Mouse (Mus musculus) liver, embryonic 15.5 days (tissue): ENCODE data around the gene Cyp39a1. TPM values are rescaled to one million over a fixed set of nuclear protein-coding genes. Genes with fewer than 3 reads are reported as not detected.

ENCODE experiments used
- ATAC-seq: fragments of 200-750 bp; cut with Nextera tagmentation; 2 replicates; pipeline ENCODE4 v1.8.0; 2017; ENCODE audit warnings: moderate number of reproducible peaks, mild to moderate bottlenecking, moderate library complexity; ENCODE audit not compliant: insufficient read depth
- H3K27ac ChIP-seq: fragments of 300-500 bp; sonication (generic); replicated peaks from 2 replicates; pipeline ENCODE4 v1.5.1; 2015; ENCODE audit warnings: mild to moderate bottlenecking, inconsistent platforms
- H3K27me3 ChIP-seq: fragments of 300-500 bp; sonication (generic); 2 replicates; pipeline ENCODE4 v1.6.1; 2015; ENCODE audit warnings: mild to moderate bottlenecking, inconsistent platforms
- H3K36me3 ChIP-seq: fragments of 300-500 bp; sonication (generic); replicated peaks from 2 replicates; pipeline ENCODE4 v1.6.1; 2015; ENCODE audit warnings: moderate library complexity, mild to moderate bottlenecking, inconsistent platforms
- H3K4me1 ChIP-seq: fragments of 300-500 bp; sonication (generic); replicated peaks from 2 replicates; pipeline ENCODE4 v1.6.1; 2015; ENCODE audit warnings: inconsistent platforms
- H3K4me2 ChIP-seq: fragments of 300-500 bp; sonication (generic); 2 replicates; pipeline ENCODE4 v1.6.1; 2015; ENCODE audit warnings: moderate library complexity, mild to moderate bottlenecking, inconsistent platforms
- H3K4me3 ChIP-seq: fragments of 300-500 bp; sonication (generic); replicated peaks from 2 replicates; pipeline ENCODE4 v1.5.1; 2015; ENCODE audit warnings: mild to moderate bottlenecking, inconsistent platforms
- H3K9ac ChIP-seq: fragments of 300-500 bp; sonication (generic); 2 replicates; pipeline ENCODE4 v1.6.1; 2015; ENCODE audit warnings: moderate library complexity, mild to moderate bottlenecking, inconsistent platforms
- H3K9me3 ChIP-seq: fragments of 300-500 bp; sonication (generic); replicated peaks from 2 replicates; pipeline ENCODE4 v1.6.1; 2016; ENCODE audit warnings: inconsistent platforms
- WGBS: fragments of 180-500 bp; shearing (Covaris S2); methylation state at CpG from one replicate; pipeline ENCODE4 v1.1.7; 2015; ENCODE audit warnings: mixed read lengths; ENCODE audit not compliant: insufficient replicate concordance; 5-methylcytosine and 5-hydroxymethylcytosine counted together
- polyA plus RNA-seq: library from polyadenylated mRNA; unstranded; fragments of >200 nt; fragmentation: Nextera tagmentation; extraction: Ambion mirVana; gene quantifications from 2 replicates; pipeline ENCODE4 v1.2.1, GENCODE M21; 2015

Gene Cyp39a1
- polyA plus RNA-seq, 1 experiment from 2014 or later, result 9.6 TPM

- no peak overlapping the region for H3K4me2 ChIP-seq
- ATAC-seq, result no peak
- H3K36me3 ChIP-seq, result no peaks in the 10 kb centered on the region
- H3K4me3 ChIP-seq, result no peak overlapping the region
- no peak overlapping the region for H3K9ac ChIP-seq
- no peak overlapping the region for H3K27ac ChIP-seq
- no peaks in the 10 kb centered on the region for H3K4me1 ChIP-seq
- no peaks in the 10 kb centered on the region for H3K27me3 ChIP-seq
- no peaks in the 10 kb centered on the region for H3K9me3 ChIP-seq
- WGBS, result 59% methylated on average over 3 of the region's 3 CpGs
Observed at GRCm38 (mm10) chr17:43719401-43719800, 52.2 kb downstream of the Cyp39a1 start.

GRCm38 (mm10) chr17:43724480-43724879, 57.3 kb downstream of the Cyp39a1 start:
- Histone ChIP-seq H3K4me1 (no peaks in the 10 kb centered on the region), H3K27me3 (no peaks in the 10 kb centered on the region), H3K9ac (no peak overlapping the region), H3K27ac (no peak overlapping the region), H3K9me3 (no peaks in the 10 kb centered on the region), H3K36me3 (no peaks in the 10 kb centered on the region), H3K4me3 (no peak overlapping the region), H3K4me2 (no peak overlapping the region)
- no peak for ATAC-seq
- WGBS, result 62% methylated on average over 2 of the region's 2 CpGs

GRCm38 (mm10) chr17:43731327-43731726, 64.1 kb downstream of the Cyp39a1 start:
- Histone ChIP-seq H3K4me1 (no peaks in the 10 kb centered on the region), H3K27ac (no peak overlapping the region), H3K27me3 (no peaks in the 10 kb centered on the region), H3K9ac (no peak overlapping the region), H3K36me3 (no peaks in the 10 kb centered on the region), H3K9me3 (no peaks in the 10 kb centered on the region), H3K4me2 (no peak overlapping the region), H3K4me3 (no peak overlapping the region)
- no peak for ATAC-seq
- 68% methylated on average over 8 of the region's 8 CpGs for WGBS

- ATAC-seq, result no peak
- H3K27ac ChIP-seq, result no peak overlapping the region
- WGBS, result 74% methylated on average over 8 of the region's 8 CpGs
Observed at GRCm38 (mm10) chr17:43731976-43732375, 64.8 kb downstream of the Cyp39a1 start.

DNA sequence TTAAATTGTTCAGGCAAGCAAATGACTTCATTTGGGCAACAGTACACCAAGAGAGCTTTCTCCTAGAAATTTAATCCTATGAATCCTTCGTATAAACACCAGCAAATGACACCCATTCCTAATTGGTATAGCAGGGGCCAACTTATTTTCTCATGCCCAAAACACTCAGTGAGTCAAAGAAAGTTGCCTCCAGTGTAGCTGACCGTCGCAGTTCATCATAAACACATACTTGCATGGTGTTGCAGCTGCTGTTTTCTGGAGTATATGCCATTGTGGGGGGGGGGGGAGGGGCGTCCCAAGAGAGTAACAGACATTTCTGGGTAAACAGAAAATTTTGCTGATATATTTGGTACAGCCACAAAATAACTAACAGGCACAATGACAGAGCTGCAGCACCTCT, 67.0 kb downstream of the Cyp39a1 start:
- H3K4me2 ChIP-seq, result no peak overlapping the region
- WGBS, result 49% methylated on average over 4 of the region's 4 CpGs
- no peak for ATAC-seq
- H3K4me3 ChIP-seq, result no peak overlapping the region
- no peaks in the 10 kb centered on the region for H3K36me3 ChIP-seq
- no peak overlapping the region for H3K27ac ChIP-seq
- H3K9ac ChIP-seq, result no peak overlapping the region
- no peaks in the 10 kb centered on the region for H3K9me3 ChIP-seq
- no peaks in the 10 kb centered on the region for H3K4me1 ChIP-seq
- H3K27me3 ChIP-seq, result no peaks in the 10 kb centered on the region

More at GRCm38 (mm10) chr17:43731976-43732375, 64.8 kb downstream of the Cyp39a1 start:
- Histone ChIP-seq H3K4me3 (no peak overlapping the region), H3K9ac (no peak overlapping the region), H3K4me2 (no peak overlapping the region), H3K27me3 (no peaks in the 10 kb centered on the region), H3K9me3 (no peaks in the 10 kb centered on the region), H3K4me1 (no peaks in the 10 kb centered on the region), H3K36me3 (no peaks in the 10 kb centered on the region)

DNA sequence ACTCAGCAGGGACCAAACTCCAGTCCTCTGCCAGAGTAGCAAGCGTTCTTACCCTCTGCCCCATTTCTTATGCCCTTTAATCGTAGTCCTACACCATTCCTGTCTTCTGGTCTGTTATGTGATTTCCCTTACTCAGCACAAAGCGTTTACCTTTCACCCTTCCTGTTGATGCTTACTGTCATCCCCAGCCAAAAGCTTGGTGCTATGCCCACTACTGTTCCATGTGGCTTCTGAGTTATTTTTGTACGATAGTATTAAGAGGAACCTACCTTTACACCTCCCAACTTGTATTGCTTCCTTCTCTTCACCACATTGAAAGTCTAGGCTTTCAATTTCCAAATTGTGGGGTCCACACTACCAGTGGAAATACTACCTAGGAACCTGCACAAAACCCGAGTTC, 76.7 kb downstream of the Cyp39a1 start:
- no peaks in the 10 kb centered on the region for H3K36me3 ChIP-seq
- no peaks in the 10 kb centered on the region for H3K9me3 ChIP-seq
- no peak overlapping the region for H3K27ac ChIP-seq
- H3K4me3 ChIP-seq, result no peak overlapping the region
- H3K27me3 ChIP-seq, result no peaks in the 10 kb centered on the region
- no peak overlapping the region for H3K4me2 ChIP-seq
- H3K9ac ChIP-seq, result no peak overlapping the region
- 39% methylated on average over 5 of the region's 5 CpGs for WGBS
- no peaks in the 10 kb centered on the region for H3K4me1 ChIP-seq
- no peak for ATAC-seq

DNA sequence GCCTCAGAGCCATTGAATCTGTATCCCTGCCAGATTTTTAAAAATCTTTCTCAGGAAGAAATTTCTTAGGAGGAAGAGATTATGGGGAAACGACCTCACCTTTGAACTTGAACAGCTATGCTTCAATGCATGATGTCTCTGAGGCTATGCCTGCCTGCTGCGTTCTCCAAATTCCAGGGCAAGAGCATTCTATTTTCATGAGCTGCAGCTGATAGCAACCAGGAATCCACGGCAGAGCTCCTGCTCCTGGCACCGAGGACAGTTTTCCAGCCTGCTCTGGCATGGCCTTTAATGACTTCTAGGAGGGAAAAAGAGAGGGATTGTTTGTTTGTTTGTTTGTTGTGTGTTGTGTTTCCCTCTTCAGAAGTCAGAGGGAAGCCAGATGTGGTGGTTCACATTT, 77.2 kb downstream of the Cyp39a1 start:
- Histone ChIP-seq H3K4me3 (no peak overlapping the region), H3K36me3 (no peaks in the 10 kb centered on the region), H3K9me3 (no peaks in the 10 kb centered on the region), H3K4me2 (no peak overlapping the region), H3K9ac (no peak overlapping the region), H3K27ac (no peak overlapping the region), H3K27me3 (no peaks in the 10 kb centered on the region), H3K4me1 (no peaks in the 10 kb centered on the region)
- WGBS, result 44% methylated on average over 4 of the region's 4 CpGs
- ATAC-seq, result no peak

DNA sequence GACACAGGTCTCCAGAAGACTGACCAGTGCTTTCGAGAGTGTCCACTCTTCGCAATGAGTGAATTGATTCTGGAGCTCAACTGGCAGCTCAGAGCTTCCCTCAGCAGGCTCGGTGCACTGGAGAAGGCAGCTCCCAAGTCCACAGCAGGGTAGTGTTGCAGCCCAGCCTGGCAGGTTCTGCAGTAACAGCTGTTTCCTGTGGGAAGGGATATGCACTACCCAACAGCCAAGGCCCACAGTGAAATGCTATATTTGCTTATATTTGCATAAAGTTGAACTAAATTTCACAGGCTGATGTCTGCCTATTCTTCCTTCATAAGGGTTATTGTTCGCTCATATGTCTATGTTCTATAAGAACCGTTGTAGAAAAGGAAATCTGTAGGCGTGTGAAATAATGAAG, 83.9 kb downstream of the Cyp39a1 start:
- Histone ChIP-seq H3K9me3 (no peaks in the 10 kb centered on the region), H3K27ac (no peak overlapping the region), H3K4me3 (no peak overlapping the region), H3K36me3 (no peaks in the 10 kb centered on the region), H3K27me3 (no peaks in the 10 kb centered on the region), H3K9ac (no peak overlapping the region), H3K4me1 (no peaks in the 10 kb centered on the region), H3K4me2 (no peak overlapping the region)
- WGBS, result 66% methylated on average over 6 of the region's 6 CpGs
- no peak for ATAC-seq

- Histone ChIP-seq H3K4me3 (no peak overlapping the region), H3K9me3 (no peaks in the 10 kb centered on the region), H3K36me3 (no peaks in the 10 kb centered on the region), H3K9ac (no peak overlapping the region), H3K27me3 (no peaks in the 10 kb centered on the region), H3K4me2 (no peak overlapping the region), H3K27ac (no peak overlapping the region), H3K4me1 (no peaks in the 10 kb centered on the region)
- WGBS, result 51% methylated on average over 1 of the region's 1 CpGs
- no peak for ATAC-seq
Observed at GRCm38 (mm10) chr17:43752811-43753210, 85.6 kb downstream of the Cyp39a1 start.

- no peak overlapping the region for H3K27ac ChIP-seq
- no peak overlapping the region for H3K4me2 ChIP-seq
- H3K4me1 ChIP-seq, result no peaks in the 10 kb centered on the region
- no peak overlapping the region for H3K9ac ChIP-seq
- no peaks in the 10 kb centered on the region for H3K9me3 ChIP-seq
- WGBS, result 61% methylated on average over 5 of the region's 5 CpGs
- no peaks in the 10 kb centered on the region for H3K27me3 ChIP-seq
- no peak for ATAC-seq
- no peak overlapping the region for H3K4me3 ChIP-seq
- H3K36me3 ChIP-seq, result no peaks in the 10 kb centered on the region
Observed at GRCm38 (mm10) chr17:43754687-43755086, 87.5 kb downstream of the Cyp39a1 start.

GRCm38 (mm10) chr17:43758607-43759259, 91.5 kb downstream of the Cyp39a1 start:
- H3K27me3 ChIP-seq, result no peaks in the 10 kb centered on the region
- ATAC-seq, result no peak
- no peaks in the 10 kb centered on the region for H3K36me3 ChIP-seq
- no peak overlapping the region for H3K4me2 ChIP-seq
- no peaks in the 10 kb centered on the region for H3K9me3 ChIP-seq
- 37% methylated on average over 15 of the region's 15 CpGs for WGBS
- H3K4me1 ChIP-seq, result no peaks in the 10 kb centered on the region
- H3K4me3 ChIP-seq, result no peak overlapping the region
- no peak overlapping the region for H3K9ac ChIP-seq
- no peak overlapping the region for H3K27ac ChIP-seq

DNA sequence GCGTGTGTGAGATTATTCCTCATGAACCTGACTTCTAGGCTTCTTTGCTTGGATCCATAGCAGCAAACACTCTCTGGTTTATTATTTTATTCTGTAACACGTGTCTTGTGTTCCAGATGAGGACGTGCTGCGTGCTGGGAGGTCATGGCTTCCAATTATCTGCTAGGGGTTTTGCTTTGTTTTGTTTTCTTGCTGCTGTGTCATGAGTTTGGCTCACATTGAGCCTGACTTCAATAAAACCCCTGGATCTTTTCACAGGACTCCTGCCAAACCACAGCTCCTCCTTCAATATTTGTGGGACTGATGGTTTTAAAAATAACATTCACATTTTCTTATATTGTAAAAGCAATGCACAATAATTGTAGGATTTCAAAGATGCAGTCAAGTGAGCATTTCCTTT, 117.3 kb downstream of the Cyp39a1 start:
- Histone ChIP-seq H3K9me3 (no peaks in the 10 kb centered on the region), H3K4me2 (no peak overlapping the region), H3K9ac (no peak overlapping the region), H3K4me3 (no peak overlapping the region), H3K27ac (no peak overlapping the region), H3K27me3 (no peaks in the 10 kb centered on the region), H3K36me3 (no peaks in the 10 kb centered on the region), H3K4me1 (no peaks in the 10 kb centered on the region)
- WGBS, result 67% methylated on average over 4 of the region's 4 CpGs
- no peak for ATAC-seq
